Mouse (Mus musculus) cerebellum, adult 2 months (tissue): Measurements from ENCODE around the gene Carmil3. TPM values are rescaled to one million over a fixed set of nuclear protein-coding genes. Genes with fewer than 3 reads are reported as not detected.

Experiments
- DNase-seq, 2 experiments: peaks; one replicate each; pipeline ENCODE4 v3.0.0; 2021
- H3K27ac ChIP-seq: fragments of 200-500 bp; 2 replicates; pipeline ENCODE4 v1.5.1; 2012; ENCODE audit warnings: low read length, control low read depth, inconsistent platforms; ENCODE audit not compliant: insufficient read depth
- H3K27me3 ChIP-seq: fragments of 200-500 bp; 2 replicates; pipeline ENCODE4 v1.6.1; 2012; ENCODE audit warnings: inconsistent platforms, mild to moderate bottlenecking, low read length, moderate library complexity; ENCODE audit not compliant: control insufficient read depth, insufficient read depth
- H3K4me1 ChIP-seq: fragments of 200-500 bp; 2 replicates; pipeline ENCODE4 v1.6.1; 2011; ENCODE audit warnings: low read length; ENCODE audit not compliant: control insufficient read depth, insufficient read depth
- H3K4me3 ChIP-seq: fragments of 200-500 bp; replicated peaks from 2 replicates; pipeline ENCODE3; 2011; ENCODE audit warnings: mild to moderate bottlenecking, low read depth, low read length, control low read depth; ENCODE audit not compliant: insufficient read depth
- CTCF ChIP-seq: fragments of 200-500 bp; IDR thresholded peaks from 2 replicates; pipeline ENCODE4 v1.5.1; 2011; ENCODE audit warnings: low read depth, mild to moderate bottlenecking, control low read depth, low read length, moderate library complexity, borderline replicate concordance; ENCODE audit not compliant: insufficient read depth
- POLR2A ChIP-seq: fragments of 200-500 bp; IDR thresholded peaks from 2 replicates; pipeline ENCODE4 v1.6.1; 2011; ENCODE audit warnings: low read length, control low read depth, borderline replicate concordance; ENCODE audit not compliant: insufficient read depth
- WGBS: fragments of 180-500 bp; shearing (Covaris S2); methylation state at CpG from one replicate; pipeline ENCODE4 v1.1.7; 2018; 5-methylcytosine and 5-hydroxymethylcytosine counted together
- polyA plus RNA-seq: library from polyadenylated mRNA; depleted of rRNA; stranded (reverse); fragments of >200 nt; gene quantifications from 2 replicates; pipeline ENCODE4 v1.2.3, GENCODE M21; 2012

Carmil3 gene
- polyA plus RNA-seq, 1 experiment: 109 TPM

GRCm38 (mm10) chr14:55467108-55467507 is 23.3 kb upstream of the Carmil3 start:
- Histone ChIP-seq H3K4me3 (no peak overlapping the region), H3K4me1 (no peaks in the 10 kb centered on the region), H3K27me3 (no peaks in the 10 kb centered on the region), H3K27ac (no peak overlapping the region)
- no peak for TF ChIP-seq POLR2A
- WGBS: 69% methylated on average over 7 of the region's 7 CpGs
- no peak for DNase-seq

DNA sequence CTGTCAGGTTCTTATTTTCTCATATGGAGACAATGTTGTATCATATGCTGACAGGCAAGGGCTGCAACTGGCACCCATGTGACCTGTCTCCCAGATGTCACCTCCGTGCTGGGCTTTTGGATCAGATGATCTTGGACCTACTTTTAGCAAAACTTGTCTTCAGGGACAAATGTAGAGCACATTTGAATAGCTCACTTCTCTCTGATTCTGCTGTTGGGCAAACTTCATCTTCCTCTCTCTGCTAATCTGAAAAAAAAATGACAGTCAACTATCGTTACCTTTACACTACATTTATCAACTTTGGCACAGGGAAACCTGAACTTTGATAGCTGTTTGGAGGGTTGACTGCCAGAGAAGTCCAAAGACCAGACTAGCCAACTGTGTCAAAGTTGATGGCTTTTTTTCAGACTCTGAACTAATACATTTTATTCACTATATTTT is 22.1 kb upstream of the Carmil3 start:
- no peaks in the 10 kb centered on the region for H3K27me3 ChIP-seq
- H3K4me1 ChIP-seq: no peaks in the 10 kb centered on the region
- TF ChIP-seq CTCF: no peak
- no peak for TF ChIP-seq POLR2A
- no peak overlapping the region for H3K4me3 ChIP-seq
- no peak for DNase-seq
- H3K27ac ChIP-seq: no peak overlapping the region
- 60% methylated on average over 2 of the region's 2 CpGs for WGBS

DNA sequence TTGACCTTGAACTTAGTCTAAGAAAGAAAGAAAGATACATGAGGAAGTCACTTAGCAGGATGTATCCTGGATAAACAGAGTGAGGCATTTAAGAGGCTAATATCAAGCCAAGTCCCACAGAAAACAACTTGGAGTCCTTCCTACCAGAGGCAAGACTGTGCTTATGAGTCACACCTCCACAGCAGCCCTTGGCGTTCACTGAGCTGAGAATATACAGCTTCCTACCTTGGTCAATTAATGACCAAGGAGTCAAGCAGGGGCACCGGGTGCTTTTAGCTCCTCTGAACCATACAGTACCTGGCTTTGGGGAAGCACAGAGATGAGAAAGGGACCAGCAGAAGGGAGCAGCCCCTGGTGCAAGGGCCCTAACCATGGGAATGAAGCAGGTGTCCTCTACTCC is 21.4 kb upstream of the Carmil3 start:
- 86% methylated on average over 2 of the region's 2 CpGs for WGBS

GRCm38 (mm10) chr14:55469821-55470220 is 20.6 kb upstream of the Carmil3 start:
- Histone ChIP-seq H3K27ac (no peak overlapping the region), H3K4me1 (no peaks in the 10 kb centered on the region), H3K27me3 (no peaks in the 10 kb centered on the region), H3K4me3 (no peak overlapping the region)
- 87% methylated on average over 6 of the region's 6 CpGs for WGBS
- TF ChIP-seq POLR2A (no peak), CTCF (no peak)
- no peak for DNase-seq

More for the DNA sequence above, 21.4 kb upstream of the Carmil3 start:
- no peak for TF ChIP-seq POLR2A
- no peak for TF ChIP-seq CTCF
- Histone ChIP-seq H3K4me3 (no peak overlapping the region), H3K27ac (no peak overlapping the region), H3K4me1 (no peaks in the 10 kb centered on the region), H3K27me3 (no peaks in the 10 kb centered on the region)
- DNase-seq: no peak

DNA sequence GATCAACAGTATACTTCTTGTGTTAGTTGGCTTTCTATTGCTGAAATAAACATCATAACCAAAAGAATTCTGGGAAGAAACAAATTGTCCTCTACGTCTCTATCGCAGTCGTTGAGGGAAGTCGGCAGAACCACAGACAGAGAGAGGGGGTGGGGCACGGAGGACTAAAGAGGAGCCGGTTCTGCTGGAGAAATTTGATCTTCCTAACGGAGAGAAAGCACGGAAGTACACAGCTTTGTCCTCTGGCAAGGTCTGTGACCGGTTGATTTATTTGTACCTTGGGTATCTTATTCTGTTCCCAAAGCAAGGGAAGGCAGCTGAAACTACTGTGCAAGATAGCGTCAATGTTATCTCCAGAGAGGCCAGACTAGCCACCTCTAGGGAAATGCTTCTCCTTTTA is 19.6 kb upstream of the Carmil3 start:
- DNase-seq: no peak
- no peak overlapping the region for H3K27ac ChIP-seq
- WGBS: 25% methylated on average over 10 of the region's 10 CpGs
- no peaks in the 10 kb centered on the region for H3K4me1 ChIP-seq
- no peak for TF ChIP-seq POLR2A
- TF ChIP-seq CTCF: no peak
- no peaks in the 10 kb centered on the region for H3K27me3 ChIP-seq
- H3K4me3 ChIP-seq: no peak overlapping the region

- Histone ChIP-seq H3K27me3 (no peaks in the 10 kb centered on the region), H3K4me1 (peaks cover 4% of the 10 kb centered on the region; the same call in 1 of the 2 replicates), H3K27ac (no peak overlapping the region), H3K4me3 (no peak overlapping the region)
- no peak for DNase-seq
- WGBS: 40% methylated on average over 2 of the region's 2 CpGs
- no peak for TF ChIP-seq CTCF
- TF ChIP-seq POLR2A: no peak
These were observed 14.8 kb upstream of the Carmil3 start for GRCm38 (mm10) chr14:55475654-55476053.

GRCm38 (mm10) chr14:55477421-55477820 is 13.0 kb upstream of the Carmil3 start:
- TF ChIP-seq CTCF (no peak), POLR2A (no peak)
- no peak overlapping the region for H3K4me3 ChIP-seq
- no peak for DNase-seq
- H3K27ac ChIP-seq: no peak overlapping the region
- H3K27me3 ChIP-seq: no peaks in the 10 kb centered on the region
- WGBS: 100% methylated on average over 1 of the region's 1 CpGs
- H3K4me1 ChIP-seq: peaks cover 4% of the 10 kb centered on the region; the same call in 1 of the 2 replicates

DNA sequence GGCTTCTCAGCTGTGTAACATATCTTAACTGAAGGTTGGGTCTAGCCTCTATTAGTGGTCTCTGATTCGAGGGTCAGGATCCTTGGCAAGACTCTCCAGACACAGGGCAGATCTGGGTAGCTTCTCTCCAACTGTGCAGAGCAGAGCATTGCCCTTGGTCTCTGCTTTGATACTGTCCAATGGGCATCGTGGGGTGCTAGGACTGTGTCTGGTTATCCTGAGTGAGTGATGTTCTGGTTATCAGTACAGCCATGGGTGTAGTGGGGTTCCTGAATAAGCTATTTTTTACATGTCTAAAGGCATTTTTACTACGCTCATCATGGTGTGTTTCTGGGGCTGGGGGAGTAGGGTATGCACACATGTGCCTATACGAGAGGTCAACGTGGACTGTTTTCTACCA is 12.6 kb upstream of the Carmil3 start:
- TF ChIP-seq POLR2A: no peak
- TF ChIP-seq CTCF: no peak
- Histone ChIP-seq H3K4me3 (no peak overlapping the region), H3K27me3 (no peaks in the 10 kb centered on the region), H3K4me1 (peaks cover 4% of the 10 kb centered on the region; the same call in 1 of the 2 replicates), H3K27ac (no peak overlapping the region)
- no peak for DNase-seq
- WGBS: 92% methylated on average over 5 of the region's 5 CpGs
